Mouse (Mus musculus) layer of hippocampus, adult 2 months (tissue): ENCODE results near the gene Col6a3. TPM values are rescaled to one million over a fixed set of nuclear protein-coding genes. Genes with fewer than 3 reads are reported as not detected.

Experiments
- DNase-seq, 2 experiments: peaks; one replicate each; pipeline ENCODE4 v3.0.0; 2022; ENCODE audit warnings: low spot score in 2 of 2
- H3K27ac ChIP-seq: fragments of 200-600 bp; 2 replicates; pipeline ENCODE4 v1.8.1; 2022
- H3K4me3 ChIP-seq: fragments of 200-600 bp; 2 replicates; pipeline ENCODE4 v1.8.1; 2022; ENCODE audit warnings: mild to moderate bottlenecking
- CTCF ChIP-seq: fragments of 200-600 bp; conservative IDR thresholded peaks from 2 replicates; pipeline ENCODE4 v1.8.1; 2022; ENCODE audit warnings: antibody characterized with exemption, mild to moderate bottlenecking, moderate library complexity
- total RNA-seq, 2 experiments: library from RNA; stranded (reverse); gene quantifications; 2 replicates each; pipeline ENCODE4 v1.2.3; 2021

The Col6a3 gene
- total RNA-seq, 2 experiments from 2014 or later, result 3.4 to 4.0 TPM

- Histone ChIP-seq H3K27ac (no peak overlapping the region), H3K4me3 (no peak overlapping the region)
- DNase-seq, result no peak
- TF ChIP-seq CTCF, result no peak
Measured at GRCm38 (mm10) chr1:90740216-90741170, 103.3 kb downstream of the Col6a3 start.

- no peak for DNase-seq
- no peak for TF ChIP-seq CTCF
Measured at GRCm38 (mm10) chr1:90738913-90739312, 104.9 kb downstream of the Col6a3 start.

GRCm38 (mm10) chr1:90729466-90729865 is 114.3 kb downstream of the Col6a3 start:
- Histone ChIP-seq H3K4me3 (no peak overlapping the region), H3K27ac (no peak overlapping the region)
- no peak for TF ChIP-seq CTCF
- no peak for DNase-seq

More at GRCm38 (mm10) chr1:90738913-90739312, 104.9 kb downstream of the Col6a3 start:
- H3K4me3 ChIP-seq, result no peak overlapping the region
- no peak overlapping the region for H3K27ac ChIP-seq

DNA sequence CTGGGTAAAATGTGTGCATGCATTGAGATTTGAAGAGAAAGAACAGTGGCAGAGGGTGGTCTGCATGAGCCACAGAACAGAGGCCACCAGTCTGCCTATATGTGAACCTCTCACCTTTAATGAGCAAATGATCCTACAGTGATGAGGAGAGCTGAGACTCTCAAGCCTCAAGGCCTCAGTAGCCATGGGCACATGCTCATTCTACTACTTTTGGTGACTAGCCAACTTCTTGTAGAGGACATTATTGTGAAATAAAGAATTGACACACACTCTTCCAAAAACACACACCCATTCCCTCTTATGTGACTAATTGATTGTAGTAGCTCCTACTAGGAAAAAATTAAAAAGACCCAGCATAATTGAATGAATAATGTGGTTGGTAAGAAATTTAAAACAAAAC is 120.0 kb downstream of the Col6a3 start:
- Histone ChIP-seq H3K27ac (no peak overlapping the region), H3K4me3 (no peak overlapping the region)
- DNase-seq, result no peak
- TF ChIP-seq CTCF, result no peak

DNA sequence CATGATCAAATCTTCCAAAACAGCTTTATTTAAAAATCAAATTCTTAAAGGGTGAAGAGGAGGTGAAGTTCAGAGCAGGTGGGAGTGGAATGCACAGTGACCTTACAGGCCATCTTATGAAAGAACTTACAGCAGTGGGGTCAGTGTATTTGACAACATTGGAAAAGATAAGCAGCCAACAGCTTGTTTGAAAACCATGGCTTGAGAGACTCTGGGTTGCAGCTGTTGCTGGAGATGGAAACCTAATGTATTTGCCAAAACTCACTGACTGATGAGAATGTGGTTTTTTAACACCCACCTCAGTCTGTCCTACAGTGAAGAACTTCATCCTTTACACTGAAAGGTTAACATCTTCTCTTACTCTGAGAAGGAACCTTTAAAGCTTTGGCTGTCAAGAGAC is 120.4 kb downstream of the Col6a3 start:
- H3K27ac ChIP-seq, result no peak overlapping the region
- no peak overlapping the region for H3K4me3 ChIP-seq
- no peak for TF ChIP-seq CTCF
- DNase-seq, result no peak

DNA sequence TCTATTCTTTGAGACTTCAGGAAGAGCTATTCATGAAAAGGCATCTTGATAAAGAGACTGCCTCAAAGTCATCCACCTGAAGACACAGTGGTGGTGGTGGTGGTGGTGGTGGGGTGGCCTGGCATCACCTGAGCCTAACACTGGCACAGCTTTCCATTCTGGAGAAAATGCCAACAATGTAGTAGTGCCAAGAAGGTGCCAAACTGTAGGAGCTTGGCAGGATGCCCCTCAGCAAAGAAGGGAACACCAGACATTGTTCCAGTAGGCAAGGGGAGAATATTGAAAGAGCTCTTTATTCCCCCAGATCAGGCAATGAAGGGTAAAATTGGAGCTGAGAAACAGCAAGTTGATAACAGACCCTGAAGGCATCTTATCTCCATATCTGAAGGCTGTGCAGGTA is 121.8 kb downstream of the Col6a3 start:
- no peak for DNase-seq
- no peak overlapping the region for H3K27ac ChIP-seq
- TF ChIP-seq CTCF, result no peak
- no peak overlapping the region for H3K4me3 ChIP-seq

DNA sequence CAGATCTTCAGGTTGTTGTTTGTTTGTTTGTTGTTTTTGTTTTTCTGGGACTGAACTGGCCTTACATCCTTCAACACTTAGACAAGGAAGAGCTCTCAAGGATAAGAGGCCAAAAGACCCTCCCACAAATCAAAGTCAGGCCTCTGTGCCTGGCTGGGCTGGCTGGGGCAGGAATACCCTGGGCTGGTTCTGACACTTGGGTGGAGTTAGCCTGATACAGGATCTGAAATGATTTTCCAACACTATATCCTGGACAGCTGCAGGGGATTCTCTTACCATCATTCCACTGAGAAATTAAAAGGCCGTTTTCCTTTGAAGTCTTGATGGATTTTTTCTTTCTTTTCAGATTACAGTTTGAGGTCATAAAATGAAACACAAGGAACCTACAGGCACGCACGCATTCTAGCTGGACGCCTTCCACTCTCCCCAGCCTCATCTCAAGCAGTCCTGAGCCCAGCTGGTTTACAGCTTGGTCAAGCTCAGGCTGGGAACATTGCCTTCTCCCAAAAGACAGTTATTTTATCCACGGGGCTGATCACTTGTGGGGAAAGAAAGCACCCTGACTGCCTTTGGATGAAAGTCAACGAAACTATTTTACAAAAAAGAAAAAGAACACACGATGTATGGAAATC is 123.0 kb downstream of the Col6a3 start:
- DNase-seq, result no peak
- H3K4me3 ChIP-seq, result no peak overlapping the region
- TF ChIP-seq CTCF, result no peak
- no peak overlapping the region for H3K27ac ChIP-seq

- Histone ChIP-seq H3K27ac (no peak overlapping the region), H3K4me3 (no peak overlapping the region)
- no peak for TF ChIP-seq CTCF
- no peak for DNase-seq
Measured at GRCm38 (mm10) chr1:90718826-90719550, 124.8 kb downstream of the Col6a3 start.

DNA sequence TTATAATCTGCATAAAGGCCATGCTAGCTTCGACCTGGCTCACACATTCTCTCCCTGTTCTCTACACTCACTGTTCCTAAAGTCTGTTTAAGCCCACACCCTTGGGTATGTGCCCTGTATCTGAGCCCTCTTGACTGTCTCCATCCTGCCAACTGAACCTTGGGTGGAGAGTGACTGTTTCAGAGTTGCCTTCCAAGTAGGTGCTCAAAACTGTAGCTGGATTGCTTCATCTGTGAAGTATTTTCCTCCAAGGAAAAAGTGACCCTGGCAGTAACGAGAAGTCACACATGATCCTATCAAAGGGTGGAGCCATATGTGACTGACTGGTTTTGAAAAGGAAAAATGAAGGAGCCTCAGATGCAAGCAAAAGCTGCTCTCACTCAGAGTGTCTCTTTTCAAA is 127.5 kb downstream of the Col6a3 start:
- DNase-seq, result no peak
- no peak overlapping the region for H3K4me3 ChIP-seq
- no peak for TF ChIP-seq CTCF
- no peak overlapping the region for H3K27ac ChIP-seq

Other genes starting within 250 kb of the Col6a3 start
- 100 to 1,000 TPM; 109 to 122 TPM for gene Cops8, start 241.0 kb downstream of the Col6a3 start, total RNA-seq
- gene Mlph, start 71.1 kb upstream of the Col6a3 start, total RNA-seq, result 1 to 10 TPM in 1 of 2 experiments, under 1 TPM in 1; 0.88 to 1.6 TPM
- gene Prlh, start 109.1 kb upstream of the Col6a3 start, total RNA-seq, result not detected
- not detected for gene Rab17, start 125.7 kb upstream of the Col6a3 start, total RNA-seq
- 10 to 100 TPM; 77.6 to 82.3 TPM for gene Lrrfip1, start 154.8 kb upstream of the Col6a3 start, total RNA-seq